Mouse (Mus musculus): ENCODE results near the gene Erg. TPM values are rescaled to one million over a fixed set of nuclear protein-coding genes. Genes with fewer than 3 reads are reported as not detected.

Gene Erg
- total RNA-seq (2021) = 10 to 100 TPM in 1 of 2 experiments, 1 to 10 TPM in 1; 9.8 to 12.3 TPM
- long read RNA-seq, experiment 1, partial matches to known transcripts = 1 of 8 reads
- long read RNA-seq, experiment 1, other reads (novel, unspliced or antisense) = 7 of 8 reads
- long read RNA-seq, experiment 2, partial matches to known transcripts = 0 of 8 reads
- long read RNA-seq, experiment 2, other reads (novel, unspliced or antisense) = 8 of 8 reads

DNA sequence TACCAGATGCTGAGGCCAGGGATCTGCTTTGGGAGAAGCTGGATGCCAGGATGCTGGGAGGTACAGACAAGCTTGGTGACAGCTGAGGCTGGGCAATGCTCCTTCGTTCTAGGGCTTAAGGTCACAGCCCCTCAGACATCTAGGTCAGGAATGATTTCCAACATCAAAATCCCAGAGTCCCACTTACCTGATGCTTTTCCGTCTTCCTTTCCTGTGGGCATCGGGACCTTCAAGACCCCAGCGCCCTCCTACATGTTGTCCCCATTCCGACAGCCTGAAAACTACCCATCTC lies at the start of gene Erg:
Gene Erg (minus strand): TSS at position 283 of the 292 bp plus-strand sequence.
- DNase-seq = no peak

DNA sequence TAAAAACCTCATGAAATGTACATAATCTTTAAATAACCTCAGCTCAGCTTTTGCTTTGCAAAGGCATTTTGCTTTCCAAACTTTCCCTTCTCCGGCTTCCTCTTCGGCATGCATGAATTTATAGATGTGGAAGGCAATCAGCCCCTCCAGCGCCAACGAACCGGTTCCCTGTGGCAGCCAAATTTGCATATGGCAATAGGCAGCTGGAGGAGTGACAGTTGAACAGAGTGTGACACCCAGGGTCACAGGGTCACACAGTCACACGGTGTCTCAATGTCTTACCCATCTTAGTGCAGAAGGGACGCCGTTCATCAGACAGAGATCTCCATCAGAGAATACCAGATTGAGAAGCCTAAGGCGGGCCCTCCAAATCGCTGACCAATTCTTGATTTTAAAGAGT lies 45.4 kb upstream of the Erg start:
- no peak for DNase-seq

- DNase-seq = no peak
Observed at GRCm38 (mm10) chr16:95623876-95624770, 37.7 kb upstream of the Erg start.

GRCm38 (mm10) chr16:95623056-95623455 lies 36.7 kb upstream of the Erg start:
- no peak for DNase-seq

DNA sequence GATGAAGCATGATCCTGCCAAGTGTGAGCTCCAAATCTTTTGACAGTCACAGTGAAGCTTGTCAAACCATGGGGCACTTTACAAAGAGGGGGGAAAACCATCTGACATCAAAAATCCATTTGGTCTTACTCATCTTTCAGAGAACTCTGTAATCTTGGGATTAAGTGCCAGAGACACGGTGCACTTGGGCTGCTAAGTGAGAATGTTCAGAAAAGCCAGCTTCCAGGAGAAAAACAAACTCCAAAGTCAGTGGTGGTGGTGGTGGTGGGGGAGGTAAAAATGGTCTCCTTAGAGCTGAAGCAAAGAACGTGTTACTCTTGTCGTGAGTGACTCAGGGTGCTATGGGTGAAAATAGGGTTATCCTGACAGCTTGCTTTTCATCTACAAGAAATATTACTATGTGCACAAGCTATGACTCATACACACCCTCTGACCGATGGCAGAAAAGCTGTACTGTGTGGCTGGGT lies 33.5 kb upstream of the Erg start:
- DNase-seq = no peak

GRCm38 (mm10) chr16:95618206-95618605 lies 31.8 kb upstream of the Erg start:
- no peak for DNase-seq

GRCm38 (mm10) chr16:95617720-95618119 lies 31.3 kb upstream of the Erg start:
- no peak for DNase-seq

- DNase-seq = no peak
Observed at GRCm38 (mm10) chr16:95615579-95615978, 29.2 kb upstream of the Erg start.

DNA sequence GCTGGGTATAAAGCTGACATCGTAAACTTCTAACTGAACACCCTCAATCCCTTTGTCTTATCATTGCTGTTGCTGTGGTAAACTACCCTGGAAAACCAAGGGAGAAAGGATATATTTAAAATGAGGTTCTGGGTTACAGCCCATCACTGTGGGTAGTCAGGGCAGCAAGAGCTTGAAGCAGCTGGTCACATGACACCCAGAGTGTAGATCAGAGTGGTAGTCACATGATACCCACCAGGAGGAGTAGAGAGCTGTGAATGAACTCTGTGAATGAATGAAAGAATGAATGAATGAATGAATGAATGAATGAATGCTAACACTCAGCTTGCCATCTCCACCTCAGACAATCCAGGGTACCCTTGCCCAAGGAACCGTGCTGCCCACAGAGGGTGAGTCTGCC lies 28.1 kb upstream of the Erg start:
- DNase-seq = no peak

DNA sequence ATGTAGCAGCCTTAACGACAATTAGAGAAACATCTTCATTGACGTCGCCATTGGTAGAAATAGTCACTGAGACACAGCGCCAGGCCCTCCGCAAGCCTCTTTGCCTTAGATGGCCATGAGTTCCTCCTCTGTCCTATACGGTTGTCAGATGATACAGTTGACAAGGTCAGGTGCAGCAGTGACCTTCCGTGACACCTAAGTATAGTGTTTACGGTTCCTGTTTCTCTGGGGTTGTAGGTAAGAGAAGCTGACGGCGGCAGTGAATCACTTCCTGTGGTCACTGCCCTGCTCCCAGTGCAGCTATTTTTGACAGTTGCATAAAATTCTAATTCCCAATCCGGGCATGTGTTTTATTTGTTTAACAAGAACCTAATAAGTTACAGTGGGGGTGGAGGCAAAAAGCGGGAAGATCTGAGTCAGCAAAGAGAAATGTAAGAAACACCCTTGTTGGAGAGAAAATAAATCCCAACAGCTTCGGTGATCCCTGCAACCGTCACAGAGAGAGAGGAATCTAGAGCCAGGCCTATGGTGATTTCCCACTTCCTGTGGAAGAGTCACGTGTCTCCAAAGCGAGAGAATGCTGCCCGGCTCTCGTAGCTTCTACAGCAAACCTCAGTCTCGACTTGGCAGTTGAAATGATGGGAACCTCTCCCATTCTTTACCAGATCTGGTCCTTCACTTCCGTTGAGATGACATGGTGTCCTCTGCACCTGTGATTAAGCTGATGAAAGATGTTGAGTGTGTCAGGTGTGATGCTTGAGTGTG lies 25.8 kb upstream of the Erg start:
- no peak for DNase-seq

- DNase-seq = no peak
Observed at GRCm38 (mm10) chr16:95608624-95609023, 22.2 kb upstream of the Erg start.

DNA sequence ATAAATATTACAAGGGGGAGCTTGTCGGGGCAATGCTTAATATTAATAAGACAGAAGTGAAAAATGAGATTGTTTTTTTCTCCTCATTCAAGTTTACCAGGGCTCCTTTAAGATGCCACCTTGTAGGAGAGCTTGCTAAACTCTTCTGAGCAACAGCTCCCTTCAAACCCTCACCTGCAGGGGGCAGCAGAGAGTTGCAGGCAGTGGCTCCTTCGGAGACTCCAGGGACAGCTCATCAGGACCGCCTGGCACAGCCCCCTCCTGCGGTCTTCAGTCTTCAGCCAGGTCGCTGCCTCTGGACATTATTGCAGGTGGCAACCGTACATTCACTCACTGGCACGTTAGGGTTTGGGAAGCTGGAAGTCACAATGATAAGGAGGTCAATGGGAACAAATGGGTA lies 18.9 kb upstream of the Erg start:
- peak; percentile 53 for DNase-seq

GRCm38 (mm10) chr16:95602504-95602903 lies 16.1 kb upstream of the Erg start:
- DNase-seq = no peak

- DNase-seq = no peak
Observed at GRCm38 (mm10) chr16:95601807-95602206, 15.4 kb upstream of the Erg start.

DNA sequence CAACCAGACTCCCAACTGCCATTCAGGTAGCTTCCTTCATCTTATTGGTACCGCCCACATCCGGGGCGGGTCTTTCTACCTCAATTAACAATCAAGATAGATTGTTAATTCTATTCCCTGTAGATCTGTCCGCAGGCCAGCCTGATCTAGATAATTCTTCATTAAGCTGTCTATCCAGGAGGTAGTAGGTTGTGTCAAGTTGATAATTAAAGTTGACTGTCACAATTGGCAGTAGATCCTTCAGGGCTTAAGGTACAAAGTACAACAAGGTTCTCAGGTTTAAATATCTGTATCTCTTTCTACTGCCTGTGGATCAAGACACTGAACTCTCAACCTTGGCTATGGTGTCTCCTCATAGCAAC lies 14.8 kb upstream of the Erg start:
- DNase-seq = no peak

DNA sequence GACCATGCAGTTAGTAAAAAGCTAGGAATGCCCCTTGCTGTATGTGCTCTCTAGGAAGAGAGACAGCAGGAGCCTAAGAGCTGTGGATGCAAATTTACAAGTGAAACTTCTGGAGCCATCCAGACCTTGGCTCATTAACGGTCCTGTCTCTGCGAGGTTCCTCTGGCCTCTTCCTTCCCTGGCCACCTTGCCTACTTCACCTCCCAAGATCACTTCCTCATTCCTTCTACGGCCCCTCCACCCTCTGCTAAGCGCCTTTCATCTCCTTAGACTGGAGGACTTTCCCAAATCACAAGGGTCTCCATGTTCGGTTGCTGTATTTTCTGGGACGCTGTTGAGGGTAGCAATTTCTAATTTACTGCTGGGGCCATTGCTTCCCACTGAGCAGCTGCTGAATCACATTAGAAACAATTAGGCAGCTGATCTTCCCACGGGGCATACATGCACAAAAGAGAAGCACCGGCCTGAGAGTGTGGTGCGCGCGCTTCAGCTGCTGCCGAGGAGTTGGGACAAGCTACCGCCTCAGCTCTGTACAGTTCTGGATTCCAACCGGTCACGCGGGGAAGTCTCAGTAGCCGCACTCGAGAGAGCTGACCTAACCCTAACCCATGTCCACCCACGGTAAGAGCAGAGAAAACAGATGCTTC lies 14.3 kb upstream of the Erg start:
- DNase-seq = no peak

DNA sequence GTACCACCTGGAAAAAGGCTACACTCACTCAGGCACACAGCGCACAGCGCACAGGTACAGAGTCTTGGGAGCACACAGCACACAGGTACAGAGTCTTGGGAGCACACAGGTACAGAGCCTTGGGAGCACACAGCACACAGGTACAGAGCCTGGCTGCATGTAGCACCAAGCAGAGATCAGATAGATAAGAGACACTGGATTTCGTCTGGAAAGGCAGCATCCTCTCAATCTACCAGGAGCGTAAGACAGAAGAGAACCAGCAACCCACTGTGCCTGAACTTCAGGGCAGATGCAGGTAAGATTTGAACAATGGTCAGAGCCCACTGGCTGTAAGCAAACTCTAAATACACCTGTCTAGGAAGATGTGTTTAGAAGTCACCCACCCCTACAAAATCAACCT lies 12.5 kb upstream of the Erg start:
- no peak for DNase-seq

DNA sequence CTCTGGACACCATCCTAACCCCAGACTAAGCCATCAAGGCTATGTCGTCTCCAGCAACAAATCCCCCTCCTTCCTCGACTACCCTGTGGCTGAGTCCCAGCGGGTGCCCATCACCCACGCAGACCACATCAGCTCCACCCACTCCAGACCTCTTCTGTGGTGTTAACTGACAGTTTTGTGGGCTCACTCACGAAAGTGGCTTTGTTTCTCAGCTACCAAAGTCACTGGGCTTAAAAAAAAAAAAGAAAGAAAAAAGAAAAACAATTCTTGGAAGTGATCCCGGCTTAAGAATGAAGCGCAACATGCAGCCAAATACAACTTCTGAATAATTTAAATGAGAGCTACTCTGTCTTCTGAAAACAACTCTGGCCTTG lies 11.2 kb upstream of the Erg start:
- no peak for DNase-seq

GRCm38 (mm10) chr16:95596884-95597577 lies 10.6 kb upstream of the Erg start:
- DNase-seq = no peak

DNA sequence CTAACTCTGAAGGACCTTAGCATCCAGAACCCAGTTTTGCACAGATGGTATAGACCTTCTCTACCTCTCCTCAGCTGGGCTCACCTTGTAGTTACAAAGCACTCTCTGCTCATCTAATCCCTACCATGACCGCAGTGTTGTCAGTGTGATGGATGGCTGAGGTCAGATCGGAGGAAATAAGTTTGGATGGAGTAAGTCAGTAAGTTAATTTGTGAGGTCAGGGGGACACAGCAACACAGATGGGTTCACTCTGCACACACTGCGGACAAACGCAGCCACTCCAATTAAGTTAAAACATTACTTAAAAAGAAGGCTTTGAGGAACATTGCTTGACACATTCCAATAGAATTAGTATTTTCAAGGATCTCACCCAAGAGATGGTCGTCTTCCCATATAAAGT lies 2.5 kb upstream of the Erg start:
- DNase-seq = no peak

GRCm38 (mm10) chr16:95586726-95587125 lies 333 bp upstream of the Erg start:
- no peak for DNase-seq

Data from gastrocnemius, postnatal 25 days (tissue).